8 mouse cellular contexts compared by ENCODE assay signal in genomic region chr8:70720739-70721138, GRCm38 (mm10). TPM values are rescaled to one million over a fixed set of nuclear protein-coding genes. Genes with fewer than 3 reads are reported as not detected.
A peak's percentile ranks its signal among the peaks of the same experiment; 100 is the strongest.
DNase-seq lines count a peak whose midpoint lies in the region; ATAC-seq lines count a peak whose summit lies in the region.

No protein-coding gene starts in this region.

- H3K36me3 ChIP-seq in lung, embryonic 16.5 days (ENCODE audit: control insufficient read depth, insufficient read depth, low read length), result no peaks in the 10 kb centered on the region

- WGBS in lung, embryonic 16.5 days, result 4% methylated on average over 3 of the region's 3 CpGs

- no peak overlapping the region for H3K27ac ChIP-seq in lung, embryonic 16.5 days (ENCODE audit: low read length)

- 0 out of 2 replicates have a peak, but pooled peaks have one; percentile 24 for ATAC-seq in lung, embryonic 16.5 days (ENCODE audit: low read depth)

- DNase-seq in A20 (ENCODE audit: low read depth, low spot score) (peak; percentile 87), MEL-GATA-1-ER (ENCODE audit: extremely low read depth, low read depth) (peak; percentile 59)
- peak; percentile 91 for DNase-seq in cerebellum, postnatal 25 days
- DNase-seq in gastrocnemius, adult 18-20 months (ENCODE audit: low spot score), result peak; percentile 85
- peak; percentile 86 for DNase-seq in kidney, postnatal 14 days
- peak; percentile 94 for DNase-seq in retina, embryonic 14.5 days (ENCODE audit: low spot score)
- DNase-seq in urinary bladder, adult 2 months (ENCODE audit: low spot score), result peak; percentile 66

- no peak overlapping the region for H3K9ac ChIP-seq in lung, embryonic 16.5 days (ENCODE audit: low read length)

- no peaks in the 10 kb centered on the region for H3K9me3 ChIP-seq in lung, embryonic 16.5 days (ENCODE audit: control insufficient read depth, low read length)

- H3K4me2 ChIP-seq in lung, embryonic 16.5 days (ENCODE audit: low read depth, low read length), result no peak overlapping the region

- H3K4me1 ChIP-seq in lung, embryonic 16.5 days (replicated peaks; ENCODE audit: control insufficient read depth, insufficient read depth, low read length), result no peaks in the 10 kb centered on the region; the same call in 1 of the 2 replicates

- H3K4me3 ChIP-seq in lung, embryonic 16.5 days (ENCODE audit: low read length), result no peak overlapping the region

- peaks cover 3% of the 10 kb centered on the region; the same call in 1 of the 2 replicates for H3K27me3 ChIP-seq in lung, embryonic 16.5 days (ENCODE audit: control insufficient read depth, insufficient read depth, low read depth, low read length)

RNA-seq across cellular contexts. Expression of gene Gm3336, which starts 2.4 kb away (rescaled TPM):
- total RNA-seq in gastrocnemius, adult 18-20 months (2021), result not detected
- polyA plus RNA-seq in lung, embryonic 16.5 days (2015; fragmentation: Nextera tagmentation; extraction: Ambion mirVana), result 0.26 TPM in 1 of 2 replicates, not detected in the other
- 0.46 and 0.56 TPM in 2 replicates for polyA plus RNA-seq in urinary bladder, adult 2 months (2012; rRNA removed)

RNA-seq across cellular contexts. Expression of gene Pde4c, which starts 2.8 kb away (rescaled TPM):
- total RNA-seq in gastrocnemius, adult 18-20 months (2021), result 1 to 10 TPM; 1.3 to 1.6 TPM
- polyA plus RNA-seq in lung, embryonic 16.5 days (2015; fragmentation: Nextera tagmentation; extraction: Ambion mirVana), result 0.10 and 0.19 TPM in 2 replicates
- polyA plus RNA-seq in urinary bladder, adult 2 months (2012; rRNA removed), result 0.54 and 0.59 TPM in 2 replicates

RNA-seq across cellular contexts. Expression of gene Iqcn, which starts 17.5 kb away (rescaled TPM):
- total RNA-seq in gastrocnemius, adult 18-20 months (2021), result not detected
- polyA plus RNA-seq in lung, embryonic 16.5 days (2015; fragmentation: Nextera tagmentation; extraction: Ambion mirVana), result not detected in 2 replicates
- not detected in 2 replicates for polyA plus RNA-seq in urinary bladder, adult 2 months (2012; rRNA removed)

RNA-seq across cellular contexts. Expression of gene Jund, which starts 22.0 kb away (rescaled TPM):
- 10 to 100 TPM; 41.6 to 68.4 TPM for total RNA-seq in gastrocnemius, adult 18-20 months (2021)
- polyA plus RNA-seq in lung, embryonic 16.5 days (2015; fragmentation: Nextera tagmentation; extraction: Ambion mirVana), result 26.2 and 28.8 TPM in 2 replicates
- 132 and 153 TPM in 2 replicates for polyA plus RNA-seq in urinary bladder, adult 2 months (2012; rRNA removed)

RNA-seq across cellular contexts. Expression of gene Rab3a, which starts 33.7 kb away (rescaled TPM):
- total RNA-seq in gastrocnemius, adult 18-20 months (2021), result 10 to 100 TPM; 32.5 to 36.5 TPM
- 14.8 and 16.2 TPM in 2 replicates for polyA plus RNA-seq in lung, embryonic 16.5 days (2015; fragmentation: Nextera tagmentation; extraction: Ambion mirVana)
- polyA plus RNA-seq in urinary bladder, adult 2 months (2012; rRNA removed), result 34.1 and 35.3 TPM in 2 replicates
